Mouse (Mus musculus) myocyte (in vitro differentiated cells): ENCODE data around the gene Snapc1. TPM values are rescaled to one million over a fixed set of nuclear protein-coding genes. Genes with fewer than 3 reads are reported as not detected.

ENCODE experiments used
- H3K27me3 ChIP-seq: one replicate; pipeline ENCODE4 v1.6.1; 2011; ENCODE audit not compliant: control insufficient read depth, insufficient read depth, insufficient read length
- H3K36me3 ChIP-seq: one replicate; pipeline ENCODE4 v1.6.1; 2011; ENCODE audit not compliant: control insufficient read depth, insufficient read depth
- H3K4me2 ChIP-seq: one replicate; pipeline ENCODE4 v1.6.1; 2011; ENCODE audit warnings: low read depth, control low read depth
- H3K4me3 ChIP-seq: one replicate; pipeline ENCODE4 v1.5.1; 2011; ENCODE audit warnings: mild to moderate bottlenecking, control low read depth, moderate library complexity
- H3K79me2 ChIP-seq: one replicate; pipeline ENCODE4 v1.6.1; 2011; ENCODE audit not compliant: control insufficient read depth, insufficient read depth
- H3ac ChIP-seq: one replicate; pipeline ENCODE4 v1.6.1; 2011; ENCODE audit not compliant: control insufficient read depth, insufficient read length
- CEBPB ChIP-seq: IDR thresholded peaks from 2 replicates; pipeline ENCODE4 v1.6.1; 2011; ENCODE audit warnings: mild to moderate bottlenecking, moderate library complexity; ENCODE audit not compliant: poor library complexity, insufficient read depth, severe bottlenecking
- E2F4 ChIP-seq: IDR thresholded peaks from one replicate; pipeline ENCODE4 v1.6.1; 2011; ENCODE audit warnings: mild to moderate bottlenecking, control low read depth, moderate library complexity; ENCODE audit not compliant: insufficient read depth
- MAX ChIP-seq: IDR thresholded peaks from one replicate; pipeline ENCODE4 v1.6.1; 2011; ENCODE audit warnings: low read depth, mild to moderate bottlenecking, control low read depth
- MYOD1 ChIP-seq, 3 experiments: IDR thresholded peaks; one replicate each; pipeline ENCODE4 v1.6.1; 2011; ENCODE audit warnings: control low read depth in 2 of 3, low read depth in 2 of 3, mild to moderate bottlenecking in 2 of 3, moderate library complexity in 1 of 3; ENCODE audit not compliant: insufficient read length in 2 of 3, control insufficient read depth in 1 of 3
- MYOG ChIP-seq, 3 experiments: IDR thresholded peaks; one replicate each; pipeline ENCODE4 v1.6.1; 2011; ENCODE audit warnings: control low read depth in 2 of 3, low read depth in 2 of 3, mild to moderate bottlenecking in 2 of 3; ENCODE audit not compliant: insufficient read length in 2 of 3, control insufficient read depth in 1 of 3, insufficient read depth in 1 of 3
- POLR2A ChIP-seq: IDR thresholded peaks from one replicate; pipeline ENCODE4 v1.6.1; 2011; ENCODE audit warnings: low read depth, mild to moderate bottlenecking, control low read depth, moderate library complexity; ENCODE audit not compliant: insufficient read length
- POLR2AphosphoS2 ChIP-seq: IDR thresholded peaks from one replicate; pipeline ENCODE4 v1.6.1; 2011; ENCODE audit warnings: low read depth, control low read depth; ENCODE audit not compliant: insufficient read length
- REST ChIP-seq: IDR thresholded peaks from one replicate; pipeline ENCODE4 v1.6.1; 2011; ENCODE audit warnings: mild to moderate bottlenecking, control low read depth, moderate library complexity; ENCODE audit not compliant: insufficient read depth, insufficient read length
- SRF ChIP-seq: IDR thresholded peaks from one replicate; pipeline ENCODE4 v1.6.1; 2011; ENCODE audit warnings: low read depth; ENCODE audit not compliant: control insufficient read depth, insufficient read length
- TCF12 ChIP-seq: IDR thresholded peaks from one replicate; pipeline ENCODE4 v1.6.1; 2011; ENCODE audit warnings: mild to moderate bottlenecking, control low read depth; ENCODE audit not compliant: poor library complexity, insufficient read depth, severe bottlenecking
- TCF3 ChIP-seq: IDR thresholded peaks from one replicate; pipeline ENCODE4 v1.6.1; 2011; ENCODE audit warnings: low read depth, control low read depth; ENCODE audit not compliant: insufficient read length
- USF1 ChIP-seq: IDR thresholded peaks from one replicate; pipeline ENCODE4 v1.6.1; 2011; ENCODE audit warnings: low read depth, mild to moderate bottlenecking, control low read depth, moderate library complexity
- polyA plus RNA-seq: library from polyadenylated mRNA; unstranded; fragments of >200 nt; fragmentation: generic; extraction: Trizol; gene quantifications from one replicate; pipeline ENCODE4 v1.2.1, GENCODE M21; 2012; ENCODE audit warnings: missing spikeins

Gene Snapc1
- polyA plus RNA-seq, 1 experiment, result 3.4 TPM

GRCm38 (mm10) chr12:73937353-73937752 lies 26.9 kb upstream of the Snapc1 start, which contains the start of gene Gm49321:
Gene Gm49321, plus strand, starts transcription at chr12:73937653.
- TF ChIP-seq SRF (no peak), TCF12 (no peak), POLR2A (no peak), MYOG (IDR thresholded peaks at IDR 0.05; ENCODE audit: control insufficient read depth in 1 of 3, insufficient read depth in 1 of 3, insufficient read length in 2 of 3, low read depth in 2 of 3) (no peak), CEBPB (no peak), TCF3 (no peak), MAX (no peak)
- H3K79me2 ChIP-seq, result no peaks in the 10 kb centered on the region
- H3K4me3 ChIP-seq, result no peak within 1 kb of the TSS
- H3K36me3 ChIP-seq, result peaks cover 81% of the 10 kb centered on the region
- H3ac ChIP-seq, result no peak within 1 kb of the TSS
- H3K27me3 ChIP-seq, result no peaks in the 10 kb centered on the region
- H3K4me2 ChIP-seq, result no peak within 1 kb of the TSS

- Histone ChIP-seq H3K4me3 (no peak overlapping the region), H3K79me2 (no peaks in the 10 kb centered on the region), H3K27me3 (no peaks in the 10 kb centered on the region), H3K4me2 (no peak overlapping the region), H3ac (no peak overlapping the region), H3K36me3 (peaks cover 79% of the 10 kb centered on the region)
- TF ChIP-seq TCF3 (no peak), POLR2AphosphoS2 (no peak), CEBPB (no peak), REST (no peak), TCF12 (no peak), MAX (no peak), POLR2A (no peak), E2F4 (no peak), USF1 (no peak), MYOD1 (IDR thresholded peaks at IDR 0.05; ENCODE audit: control insufficient read depth in 1 of 3, insufficient read length in 2 of 3, low read depth in 2 of 3) (no peak), MYOG (IDR thresholded peaks at IDR 0.05; ENCODE audit: control insufficient read depth in 1 of 3, insufficient read depth in 1 of 3, insufficient read length in 2 of 3, low read depth in 2 of 3) (no peak), SRF (no peak)
Measured at GRCm38 (mm10) chr12:73939542-73939941, 24.7 kb upstream of the Snapc1 start.

- no peaks in the 10 kb centered on the region for H3K27me3 ChIP-seq
- H3K36me3 ChIP-seq, result peaks cover 56% of the 10 kb centered on the region
- no peak overlapping the region for H3K4me3 ChIP-seq
- TF ChIP-seq POLR2A (no peak), SRF (no peak), TCF3 (no peak), MAX (no peak), REST (no peak), MYOG (IDR thresholded peaks at IDR 0.05; ENCODE audit: control insufficient read depth in 1 of 3, insufficient read depth in 1 of 3, insufficient read length in 2 of 3, low read depth in 2 of 3) (no peak), POLR2AphosphoS2 (no peak), USF1 (no peak), MYOD1 (IDR thresholded peaks at IDR 0.05; ENCODE audit: control insufficient read depth in 1 of 3, insufficient read length in 2 of 3, low read depth in 2 of 3) (no peak), E2F4 (no peak), CEBPB (no peak), TCF12 (no peak)
- H3ac ChIP-seq, result no peak overlapping the region
- no peaks in the 10 kb centered on the region for H3K79me2 ChIP-seq
- H3K4me2 ChIP-seq, result no peak overlapping the region
Measured at GRCm38 (mm10) chr12:73948415-73948814, 15.9 kb upstream of the Snapc1 start.

DNA sequence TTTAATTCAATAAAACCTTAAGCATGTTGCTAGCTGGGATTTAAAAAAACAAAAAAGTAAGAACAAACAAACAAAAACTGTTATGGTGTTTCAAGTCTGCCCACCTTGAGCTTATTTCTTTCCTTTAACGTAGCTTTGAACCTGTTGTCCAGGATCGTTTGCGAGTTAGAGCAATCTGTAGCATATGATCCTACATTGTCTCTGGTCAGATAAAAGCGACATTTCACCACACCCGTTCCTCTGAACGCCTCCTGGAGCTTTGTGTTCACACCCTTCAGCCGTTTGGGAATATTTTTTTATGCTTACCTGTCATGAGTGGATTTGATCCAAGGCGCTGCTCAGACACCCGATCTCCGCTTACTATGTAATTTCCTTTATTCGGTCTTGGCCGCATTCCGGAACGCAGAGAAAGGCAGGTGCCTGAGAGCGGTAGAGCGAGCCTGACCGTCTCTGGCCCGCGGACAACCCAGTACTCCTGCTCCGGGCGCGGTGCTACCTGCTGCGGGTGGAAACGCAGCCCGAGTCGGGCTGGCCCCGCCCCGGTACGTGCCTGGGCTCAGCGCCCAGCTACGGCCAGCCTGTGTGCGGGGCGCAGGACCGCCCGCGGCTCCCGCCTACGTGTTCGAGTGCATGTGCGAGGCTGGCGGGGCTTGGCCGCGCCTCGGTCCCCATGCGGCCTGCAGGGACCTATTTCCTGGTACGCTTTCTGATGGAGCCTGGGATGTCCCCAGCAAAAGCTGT lies 14.8 kb upstream of the Snapc1 start:
- H3K36me3 ChIP-seq, result peaks cover 45% of the 10 kb centered on the region
- peak; percentile 82 for TF ChIP-seq POLR2AphosphoS2
- TF ChIP-seq REST, result no peak
- TF ChIP-seq POLR2A, result peak; percentile 33
- no peaks in the 10 kb centered on the region for H3K79me2 ChIP-seq
- no peaks in the 10 kb centered on the region for H3K27me3 ChIP-seq
- H3K4me3 ChIP-seq, result no peak overlapping the region
- H3K4me2 ChIP-seq, result no peak overlapping the region
- H3ac ChIP-seq, result no peak overlapping the region

GRCm38 (mm10) chr12:73952879-73953278 lies 11.4 kb upstream of the Snapc1 start:
- no peaks in the 10 kb centered on the region for H3K27me3 ChIP-seq
- H3ac ChIP-seq, result no peak overlapping the region
- no peak overlapping the region for H3K4me3 ChIP-seq
- peaks cover 13% of the 10 kb centered on the region for H3K36me3 ChIP-seq
- H3K79me2 ChIP-seq, result no peaks in the 10 kb centered on the region
- no peak for TF ChIP-seq E2F4
- no peak for TF ChIP-seq SRF
- TF ChIP-seq CEBPB, result no peak
- no peak for TF ChIP-seq MYOG (IDR thresholded peaks at IDR 0.05; ENCODE audit: control insufficient read depth in 1 of 3, insufficient read depth in 1 of 3, insufficient read length in 2 of 3, low read depth in 2 of 3)
- no peak for TF ChIP-seq REST
- no peak for TF ChIP-seq TCF12
- no peak for TF ChIP-seq MYOD1 (IDR thresholded peaks at IDR 0.05; ENCODE audit: control insufficient read depth in 1 of 3, insufficient read length in 2 of 3, low read depth in 2 of 3)
- TF ChIP-seq POLR2A, result no peak
- TF ChIP-seq POLR2AphosphoS2, result no peak
- TF ChIP-seq MAX, result no peak
- no peak for TF ChIP-seq USF1
- no peak for TF ChIP-seq TCF3
- no peak overlapping the region for H3K4me2 ChIP-seq
